Mouse (Mus musculus): ENCODE results near the gene Nfia. TPM values are rescaled to one million over a fixed set of nuclear protein-coding genes. Genes with fewer than 3 reads are reported as not detected.

The Nfia gene
- polyA plus RNA-seq, 1 experiment from 2014 or later, result 15.9 TPM

DNA sequence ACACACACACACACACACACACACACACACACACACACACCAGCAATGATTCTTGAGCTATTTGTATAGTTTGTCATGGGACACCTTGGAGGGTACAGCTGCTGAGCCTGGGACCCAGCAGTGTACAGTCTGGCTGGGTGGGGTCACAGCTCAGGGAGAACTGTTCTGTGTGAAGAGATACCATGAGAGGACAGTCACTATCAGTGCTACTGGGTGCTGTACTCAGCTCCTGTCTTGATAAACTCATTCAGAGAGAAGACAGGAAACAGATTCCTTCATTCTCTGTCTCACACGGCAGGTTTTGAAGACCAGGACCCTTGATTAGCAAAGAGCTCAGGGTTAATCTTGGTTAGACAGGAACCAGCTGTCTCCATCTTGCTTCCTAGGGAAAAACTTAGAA is 326.1 kb downstream of the Nfia start:
- Histone ChIP-seq H3K4me2 (replicated peaks; ENCODE audit: low read depth) (no peak overlapping the region), H3K4me3 (ENCODE audit: low read depth, low read length) (no peak overlapping the region), H3K36me3 (ENCODE audit: control insufficient read depth, insufficient read depth) (no peaks in the 10 kb centered on the region), H3K9ac (ENCODE audit: low read depth, low read length) (no peak overlapping the region), H3K27me3 (replicated peaks; ENCODE audit: control insufficient read depth, insufficient read depth, low read length) (no peaks in the 10 kb centered on the region), H3K4me1 (replicated peaks; ENCODE audit: control insufficient read depth, insufficient read depth, low read length) (no peaks in the 10 kb centered on the region; the same call in 1 of the 2 replicates), H3K9me3 (ENCODE audit: control insufficient read depth) (no peaks in the 10 kb centered on the region), H3K27ac (ENCODE audit: low read depth, low read length) (no peak overlapping the region)
- no peak for ATAC-seq
- 19% methylated on average over 1 of the region's 1 CpGs for WGBS
- TF ChIP-seq CTCF (IDR thresholded peaks at IDR 0.05; ENCODE audit: low read depth), result no peak

DNA sequence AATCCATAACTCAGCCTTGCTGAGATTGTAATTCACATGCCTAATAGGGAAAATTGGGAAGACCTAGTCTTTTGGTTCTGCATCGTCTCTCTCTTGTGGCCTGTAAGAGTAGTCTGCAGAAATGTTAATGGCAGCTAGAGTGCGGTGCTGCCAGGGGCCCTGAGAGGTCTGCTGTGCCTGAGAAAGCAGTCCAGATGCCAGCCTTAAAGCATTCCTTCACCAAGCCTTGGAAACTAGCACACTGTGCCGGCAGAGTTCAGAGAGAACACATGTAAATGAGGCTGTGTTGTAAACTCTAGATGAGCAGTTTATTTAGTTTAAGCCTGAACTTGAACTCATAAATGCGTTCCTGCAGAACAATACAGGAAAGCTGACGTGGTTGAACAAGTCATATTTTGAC is 326.9 kb downstream of the Nfia start:
- H3K4me1 ChIP-seq (replicated peaks; ENCODE audit: control insufficient read depth, insufficient read depth, low read length), result no peaks in the 10 kb centered on the region; the same call in 1 of the 2 replicates
- H3K9ac ChIP-seq (ENCODE audit: low read depth, low read length), result no peak overlapping the region
- H3K36me3 ChIP-seq (ENCODE audit: control insufficient read depth, insufficient read depth), result no peaks in the 10 kb centered on the region
- H3K9me3 ChIP-seq (ENCODE audit: control insufficient read depth), result no peaks in the 10 kb centered on the region
- H3K4me2 ChIP-seq (replicated peaks; ENCODE audit: low read depth), result no peak overlapping the region
- no peak overlapping the region for H3K27ac ChIP-seq (ENCODE audit: low read depth, low read length)
- no peak overlapping the region for H3K4me3 ChIP-seq (ENCODE audit: low read depth, low read length)
- WGBS, result 79% methylated on average over 5 of the region's 5 CpGs
- no peak for TF ChIP-seq CTCF (IDR thresholded peaks at IDR 0.05; ENCODE audit: low read depth)
- ATAC-seq, result no peak
- H3K27me3 ChIP-seq (replicated peaks; ENCODE audit: control insufficient read depth, insufficient read depth, low read length), result no peaks in the 10 kb centered on the region

DNA sequence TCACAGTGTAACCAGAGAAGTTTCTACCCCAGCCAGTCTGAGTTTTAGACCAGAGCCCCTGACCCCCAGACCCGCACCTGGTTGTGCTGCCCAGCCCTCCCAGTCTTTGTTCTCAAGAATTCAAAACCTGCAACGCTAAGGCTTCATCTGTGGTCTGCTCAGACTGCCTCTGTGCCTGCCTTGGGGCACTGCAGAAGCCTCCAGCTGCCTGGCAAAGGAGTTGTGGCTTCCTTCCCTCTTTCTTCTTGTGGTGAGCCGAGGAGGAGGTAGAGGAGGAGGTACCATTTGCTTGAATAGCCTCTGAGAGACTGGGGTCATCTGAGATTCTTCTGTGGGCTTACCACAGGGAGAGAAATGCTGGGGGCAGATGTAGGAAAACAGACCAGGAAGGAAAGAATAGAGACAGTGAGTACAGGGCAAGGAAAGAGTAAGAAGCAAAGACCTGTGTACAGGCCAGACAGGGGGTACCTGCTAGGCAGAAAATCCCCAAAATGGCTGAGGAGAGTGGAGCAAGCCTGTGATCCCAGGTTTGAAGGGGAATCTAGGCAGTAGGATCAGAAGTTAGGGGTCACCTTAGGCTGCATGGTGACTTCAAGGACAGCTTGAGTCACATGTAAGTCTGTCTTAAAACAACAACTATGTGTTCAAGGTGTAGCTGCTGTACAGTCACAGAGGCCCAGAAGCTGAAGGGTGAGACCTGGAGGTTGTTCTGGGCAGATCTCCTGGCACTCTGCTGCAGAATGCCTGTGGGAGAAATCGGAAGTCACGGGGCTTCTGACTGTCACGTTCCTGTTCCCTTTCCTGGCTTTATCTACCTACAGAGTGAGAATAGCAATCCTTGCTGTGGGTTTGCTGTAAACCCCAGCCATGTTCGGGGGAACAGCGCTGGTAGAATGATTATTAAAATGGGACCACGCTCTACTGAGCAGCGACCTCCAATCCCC is 328.9 kb downstream of the Nfia start:
- WGBS, result 68% methylated on average over 10 of the region's 10 CpGs
- H3K4me2 ChIP-seq (replicated peaks; ENCODE audit: low read depth), result no peak overlapping the region
- no peaks in the 10 kb centered on the region for H3K27me3 ChIP-seq (replicated peaks; ENCODE audit: control insufficient read depth, insufficient read depth, low read length)
- no peaks in the 10 kb centered on the region for H3K36me3 ChIP-seq (ENCODE audit: control insufficient read depth, insufficient read depth)
- H3K9ac ChIP-seq (ENCODE audit: low read depth, low read length), result no peak overlapping the region
- no peak overlapping the region for H3K27ac ChIP-seq (ENCODE audit: low read depth, low read length)
- no peaks in the 10 kb centered on the region for H3K9me3 ChIP-seq (ENCODE audit: control insufficient read depth)
- no peak for ATAC-seq
- no peak for TF ChIP-seq CTCF (IDR thresholded peaks at IDR 0.05; ENCODE audit: low read depth)
- H3K4me3 ChIP-seq (ENCODE audit: low read depth, low read length), result no peak overlapping the region
- H3K4me1 ChIP-seq (replicated peaks; ENCODE audit: control insufficient read depth, insufficient read depth, low read length), result peaks cover 2% of the 10 kb centered on the region; the same call in 1 of the 2 replicates

DNA sequence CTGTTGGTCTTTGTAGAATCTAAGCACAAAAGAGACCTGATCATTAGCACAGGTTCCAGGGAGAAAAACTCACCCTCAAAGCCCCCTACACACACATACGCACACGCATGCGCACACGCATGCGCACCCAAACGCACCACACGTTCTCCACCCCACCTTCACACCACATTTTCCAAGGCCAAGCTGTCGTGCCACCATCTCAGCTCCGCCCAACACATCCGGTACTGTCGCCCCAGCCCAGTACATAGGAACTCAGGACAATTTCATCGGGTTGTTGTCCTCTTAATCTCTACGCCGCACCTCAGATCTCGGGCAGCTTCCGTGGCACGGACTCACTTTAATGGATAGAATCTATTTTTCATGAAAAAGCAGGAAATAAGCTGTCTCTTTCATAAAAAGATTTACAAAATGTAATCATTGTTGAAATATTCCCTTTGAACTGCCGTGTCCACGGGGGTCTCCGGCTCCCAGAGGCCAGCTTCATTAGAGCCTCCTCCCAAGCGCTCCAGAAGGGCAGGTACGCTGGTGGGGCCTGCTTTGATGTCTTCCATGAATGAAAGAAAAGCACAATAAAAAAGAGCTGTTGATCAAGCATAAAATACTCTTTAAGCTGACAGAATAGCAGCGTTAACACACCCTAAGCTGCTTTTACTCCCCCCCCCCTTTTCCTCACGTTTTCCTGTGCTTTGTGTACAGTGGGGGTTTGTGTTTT is 330.2 kb downstream of the Nfia start:
- Histone ChIP-seq H3K4me3 (ENCODE audit: low read depth, low read length) (no peak overlapping the region), H3K9ac (ENCODE audit: low read depth, low read length) (no peak overlapping the region), H3K4me2 (replicated peaks; ENCODE audit: low read depth) (no peak overlapping the region), H3K36me3 (ENCODE audit: control insufficient read depth, insufficient read depth) (no peaks in the 10 kb centered on the region), H3K27me3 (replicated peaks; ENCODE audit: control insufficient read depth, insufficient read depth, low read length) (no peaks in the 10 kb centered on the region), H3K27ac (ENCODE audit: low read depth, low read length) (no peak overlapping the region), H3K9me3 (ENCODE audit: control insufficient read depth) (no peaks in the 10 kb centered on the region), H3K4me1 (replicated peaks; ENCODE audit: control insufficient read depth, insufficient read depth, low read length) (peaks cover 11% of the 10 kb centered on the region)
- no peak for TF ChIP-seq CTCF (IDR thresholded peaks at IDR 0.05; ENCODE audit: low read depth)
- ATAC-seq, result no peak
- 77% methylated on average over 24 of the region's 24 CpGs for WGBS

DNA sequence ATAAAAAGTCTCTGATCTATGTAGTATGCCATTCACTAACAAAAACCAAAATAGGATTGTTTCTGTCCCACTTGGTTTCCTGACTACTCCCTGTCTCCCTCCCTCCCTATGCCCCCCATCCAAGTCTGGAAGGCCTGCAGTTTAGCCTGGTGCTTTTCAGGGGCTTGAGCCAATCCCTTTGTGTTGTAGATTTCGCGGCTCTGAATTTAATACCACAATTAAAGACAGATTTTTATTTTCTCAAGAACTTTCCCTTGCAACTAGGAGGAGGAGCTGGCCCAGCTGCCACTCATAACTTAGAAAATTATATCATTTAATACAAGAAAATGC is 330.8 kb downstream of the Nfia start:
- Histone ChIP-seq H3K27ac (ENCODE audit: low read depth, low read length) (no peak overlapping the region), H3K9ac (ENCODE audit: low read depth, low read length) (no peak overlapping the region), H3K27me3 (replicated peaks; ENCODE audit: control insufficient read depth, insufficient read depth, low read length) (no peaks in the 10 kb centered on the region), H3K4me2 (replicated peaks; ENCODE audit: low read depth) (no peak overlapping the region), H3K9me3 (ENCODE audit: control insufficient read depth) (no peaks in the 10 kb centered on the region), H3K36me3 (ENCODE audit: control insufficient read depth, insufficient read depth) (no peaks in the 10 kb centered on the region), H3K4me1 (replicated peaks; ENCODE audit: control insufficient read depth, insufficient read depth, low read length) (peaks cover 11% of the 10 kb centered on the region), H3K4me3 (ENCODE audit: low read depth, low read length) (no peak overlapping the region)
- 83% methylated on average over 2 of the region's 2 CpGs for WGBS
- ATAC-seq, result no peak
- TF ChIP-seq CTCF (IDR thresholded peaks at IDR 0.05; ENCODE audit: low read depth), result no peak

DNA sequence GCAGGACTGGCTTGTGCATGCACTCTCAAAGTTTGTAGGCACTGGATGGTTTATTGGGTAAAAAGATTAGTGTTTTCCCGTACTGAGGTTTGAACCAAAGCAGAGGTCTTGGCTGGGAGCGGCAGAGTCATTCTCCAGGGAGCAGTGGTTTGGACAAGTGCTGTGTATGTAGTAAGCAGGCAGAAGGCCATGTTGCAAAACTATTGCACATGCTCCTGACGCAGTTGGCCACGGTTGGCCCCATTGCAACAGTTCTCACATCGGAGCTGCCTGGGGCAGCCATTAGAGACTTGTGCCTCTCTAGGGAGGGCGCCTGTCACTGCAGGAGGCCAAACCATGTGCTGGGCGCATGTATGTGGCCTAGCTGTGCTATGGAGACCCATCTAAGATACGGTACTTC is 331.6 kb downstream of the Nfia start:
- 85% methylated on average over 8 of the region's 8 CpGs for WGBS
- Histone ChIP-seq H3K4me3 (ENCODE audit: low read depth, low read length) (no peak overlapping the region), H3K27me3 (replicated peaks; ENCODE audit: control insufficient read depth, insufficient read depth, low read length) (no peaks in the 10 kb centered on the region), H3K9ac (ENCODE audit: low read depth, low read length) (no peak overlapping the region), H3K36me3 (ENCODE audit: control insufficient read depth, insufficient read depth) (no peaks in the 10 kb centered on the region), H3K9me3 (ENCODE audit: control insufficient read depth) (no peaks in the 10 kb centered on the region), H3K4me2 (replicated peaks; ENCODE audit: low read depth) (no peak overlapping the region), H3K4me1 (replicated peaks; ENCODE audit: control insufficient read depth, insufficient read depth, low read length) (peaks cover 11% of the 10 kb centered on the region), H3K27ac (ENCODE audit: low read depth, low read length) (no peak overlapping the region)
- no peak for ATAC-seq
- TF ChIP-seq CTCF (IDR thresholded peaks at IDR 0.05; ENCODE audit: low read depth), result no peak

Data from intestine, postnatal 0 days (tissue).